Mouse (Mus musculus): ENCODE measurements around the gene Lama4. TPM values are rescaled to one million over a fixed set of nuclear protein-coding genes. Genes with fewer than 3 reads are reported as not detected.

Lama4 gene
- polyA plus RNA-seq, 1 experiment = 35.4 TPM

DNA sequence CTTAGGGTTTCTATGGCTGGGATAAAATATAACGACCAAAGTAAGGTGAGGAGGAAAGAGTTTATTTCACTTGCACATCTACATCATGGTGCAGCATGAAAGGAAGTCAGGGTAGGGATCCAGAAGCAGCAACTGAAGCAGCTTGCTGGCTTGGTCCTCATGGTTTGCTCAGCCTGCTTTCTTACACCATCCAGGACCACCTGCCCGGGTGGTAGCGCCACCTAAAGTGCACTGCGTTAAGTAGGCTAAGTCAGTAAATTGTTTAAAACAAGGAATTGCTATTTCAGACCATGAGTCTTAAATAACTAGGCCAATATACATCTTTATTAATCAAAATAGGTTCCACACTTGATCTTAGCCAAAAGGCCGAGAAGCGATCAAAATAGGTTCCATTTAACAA, 173.4 kb downstream of the Lama4 start:
- Histone ChIP-seq H3K27ac (replicated peaks; ENCODE audit: low read depth, low read length) (no peak overlapping the region), H3K4me1 (ENCODE audit: control insufficient read depth, insufficient read depth, insufficient read length, low read length) (no peaks in the 10 kb centered on the region), H3K4me3 (ENCODE audit: insufficient read depth, low read depth, low read length) (no peak overlapping the region)

DNA sequence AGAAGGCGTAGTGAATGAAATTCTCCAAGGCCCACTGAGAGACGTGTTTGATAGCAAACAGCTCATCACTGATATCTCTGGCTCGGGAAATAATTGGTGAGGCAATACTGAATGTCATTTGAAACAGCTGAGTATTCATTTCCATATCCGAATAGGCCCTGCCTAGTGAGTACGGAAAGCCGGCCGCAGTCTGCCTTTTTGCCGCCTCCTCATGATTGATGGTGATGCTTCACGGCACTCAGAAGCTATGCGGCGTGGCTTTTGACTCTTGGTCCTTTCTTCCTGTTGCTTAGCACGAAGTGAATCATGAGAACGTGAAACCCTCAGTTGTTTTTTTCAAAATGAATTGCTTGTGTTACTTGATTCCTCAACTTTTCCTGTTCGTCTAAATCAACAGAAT, 175.5 kb downstream of the Lama4 start:
- Histone ChIP-seq H3K4me3 (ENCODE audit: insufficient read depth, low read depth, low read length) (no peak overlapping the region), H3K4me1 (ENCODE audit: control insufficient read depth, insufficient read depth, insufficient read length, low read length) (no peaks in the 10 kb centered on the region), H3K27ac (replicated peaks; ENCODE audit: low read depth, low read length) (no peak overlapping the region)

DNA sequence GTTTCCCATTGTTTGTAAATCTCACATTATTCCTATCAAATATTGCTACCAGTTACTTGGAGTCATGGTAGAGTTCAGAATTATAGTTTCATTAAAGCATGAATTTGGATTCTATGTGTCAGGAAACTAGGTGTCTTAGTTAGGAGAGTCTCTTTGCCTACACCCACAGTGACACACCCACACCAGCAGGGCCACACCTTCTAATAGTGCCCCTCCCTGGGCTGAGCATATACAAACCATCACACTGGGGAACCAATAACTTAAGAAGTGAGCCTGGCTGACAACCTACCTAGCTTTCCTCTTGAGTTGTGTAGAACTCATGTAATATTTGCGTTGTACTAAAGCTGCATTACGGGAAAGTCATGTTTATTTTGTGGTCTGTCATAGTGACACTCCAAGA, 176.1 kb downstream of the Lama4 start:
- H3K27ac ChIP-seq (replicated peaks; ENCODE audit: low read depth, low read length) = no peak overlapping the region
- no peaks in the 10 kb centered on the region for H3K4me1 ChIP-seq (ENCODE audit: control insufficient read depth, insufficient read depth, insufficient read length, low read length)

DNA sequence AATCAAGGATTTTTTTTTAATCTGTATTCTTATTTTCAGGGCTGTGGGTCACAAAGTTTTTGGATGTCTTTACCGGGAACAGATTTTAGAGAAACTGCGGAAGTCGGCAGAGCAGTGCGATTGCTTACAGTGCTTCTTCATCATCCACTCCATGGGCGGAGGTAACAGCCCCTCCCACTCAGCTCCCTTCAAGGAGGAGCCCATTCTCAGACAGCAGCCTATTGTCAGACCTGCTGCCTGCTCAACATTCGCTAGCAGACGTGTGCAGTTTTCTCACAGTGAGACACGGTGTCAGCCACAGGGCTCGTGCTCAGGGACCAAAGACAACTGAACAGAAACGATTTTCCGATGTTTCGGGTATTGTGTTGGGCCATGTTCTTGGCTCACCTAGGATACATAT, 176.9 kb downstream of the Lama4 start:
- Histone ChIP-seq H3K4me3 (ENCODE audit: insufficient read depth, low read depth, low read length) (no peak overlapping the region), H3K27ac (replicated peaks; ENCODE audit: low read depth, low read length) (no peak overlapping the region), H3K4me1 (ENCODE audit: control insufficient read depth, insufficient read depth, insufficient read length, low read length) (no peaks in the 10 kb centered on the region)

More for the DNA sequence above, 176.1 kb downstream of the Lama4 start:
- no peak overlapping the region for H3K4me3 ChIP-seq (ENCODE audit: insufficient read depth, low read depth, low read length)

DNA sequence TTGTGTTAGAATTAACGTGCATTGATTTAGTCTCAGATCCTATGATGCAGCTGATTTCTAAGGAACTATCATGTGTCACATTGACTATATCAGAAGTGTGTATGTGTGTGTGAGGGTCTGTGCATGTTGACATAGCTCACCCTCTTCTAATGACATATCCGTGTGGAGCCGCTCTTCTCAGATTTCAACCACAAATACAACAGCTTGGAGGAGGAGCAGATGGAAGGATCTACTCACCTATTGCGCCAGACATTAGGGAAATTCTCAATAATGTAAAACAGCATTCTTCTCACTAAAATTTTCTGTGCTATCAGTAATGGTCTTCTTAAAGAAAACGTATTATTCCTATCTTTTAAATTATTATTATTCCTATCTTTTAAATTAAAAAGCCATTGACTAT, 191.4 kb downstream of the Lama4 start:
- Histone ChIP-seq H3K4me1 (ENCODE audit: control insufficient read depth, insufficient read depth, insufficient read length, low read length) (no peaks in the 10 kb centered on the region), H3K4me3 (ENCODE audit: insufficient read depth, low read depth, low read length) (no peak overlapping the region), H3K27ac (replicated peaks; ENCODE audit: low read depth, low read length) (no peak overlapping the region)

DNA sequence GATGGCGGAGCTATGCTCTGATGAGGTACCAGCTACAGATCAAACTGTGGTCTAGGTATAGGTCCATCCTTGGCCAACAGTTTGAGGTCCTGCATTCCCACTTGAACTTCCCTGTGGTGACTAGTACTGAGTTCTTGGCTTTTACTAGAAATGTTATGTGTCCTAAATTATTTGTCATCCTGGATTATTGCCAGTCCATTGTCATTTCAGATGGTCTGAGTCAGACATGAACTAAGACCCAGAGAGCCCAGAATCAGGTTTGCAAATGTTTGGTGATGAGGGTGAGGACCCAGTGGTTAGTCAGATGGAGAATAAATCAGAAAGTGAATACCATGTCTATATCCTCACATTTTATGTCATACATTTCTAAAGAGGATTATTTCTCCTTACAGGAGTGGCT, 192.0 kb downstream of the Lama4 start:
- H3K27ac ChIP-seq (replicated peaks; ENCODE audit: low read depth, low read length) = no peak overlapping the region

DNA sequence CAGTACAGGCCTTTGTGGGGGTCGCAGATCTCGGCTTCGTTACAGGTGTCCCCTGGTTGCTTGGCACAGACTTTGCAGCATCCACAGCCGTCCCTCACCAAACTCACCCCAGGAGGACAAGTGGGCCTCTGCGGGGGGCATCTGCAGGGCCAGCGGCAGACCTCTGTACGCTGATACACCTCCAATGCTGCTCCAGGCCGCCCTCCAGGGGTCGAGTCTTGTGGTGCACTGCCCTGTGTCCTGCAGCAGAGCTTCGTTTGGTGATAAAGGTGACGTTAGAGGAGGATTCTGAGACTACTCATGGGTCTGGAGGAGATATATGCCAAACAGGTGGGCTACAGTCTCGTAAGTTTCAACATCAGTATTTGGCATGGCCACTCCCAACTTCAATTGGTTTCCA, 193.0 kb downstream of the Lama4 start:
- Histone ChIP-seq H3K27ac (replicated peaks; ENCODE audit: low read depth, low read length) (no peak overlapping the region), H3K4me1 (ENCODE audit: control insufficient read depth, insufficient read depth, insufficient read length, low read length) (no peaks in the 10 kb centered on the region), H3K4me3 (ENCODE audit: insufficient read depth, low read depth, low read length) (no peak overlapping the region)

More for the DNA sequence above, 192.0 kb downstream of the Lama4 start:
- no peaks in the 10 kb centered on the region for H3K4me1 ChIP-seq (ENCODE audit: control insufficient read depth, insufficient read depth, insufficient read length, low read length)
- no peak overlapping the region for H3K4me3 ChIP-seq (ENCODE audit: insufficient read depth, low read depth, low read length)

Other genes with a start within 250 kb of the Lama4 start
- gene Rfpl4b, start 143.7 kb upstream of the Lama4 start, polyA plus RNA-seq (2012; ENCODE audit: insufficient read depth, insufficient read length, missing spikeins) = not detected in 2 replicates
- gene Fam229b, start 168.4 kb downstream of the Lama4 start, polyA plus RNA-seq (2012; ENCODE audit: insufficient read depth, insufficient read length, missing spikeins) = 10.2 and 14.4 TPM in 2 replicates
- gene Tube1, start 168.5 kb downstream of the Lama4 start, polyA plus RNA-seq (2012; ENCODE audit: insufficient read depth, insufficient read length, missing spikeins) = 1.4 TPM in 1 of 2 replicates, not detected in the other
- gene Ccn6, start 198.3 kb downstream of the Lama4 start, polyA plus RNA-seq (2012; ENCODE audit: insufficient read depth, insufficient read length, missing spikeins) = not detected in 2 replicates

Data from brown adipose tissue, adult 24 weeks (tissue).